Mouse (Mus musculus) neutrophil, adult 5-6 weeks (primary cell): ENCODE measurements around the gene Gm10031. TPM values are rescaled to one million over a fixed set of nuclear protein-coding genes. Genes with fewer than 3 reads are reported as not detected.
A peak's percentile ranks its signal among the peaks of the same experiment; 100 is the strongest.
"Not testable (repeated sequence)": the region's sequence is repeated elsewhere in the genome, so short reads cannot be mapped to it uniquely, and the experiment has no call there.

Source experiments
- ATAC-seq: fragments of 151-379, 151-347 bp; 2 replicates; pipeline ENCODE4 v1.8.0; 2017; ENCODE audit warnings: mild to moderate bottlenecking, moderate TSS enrichment; ENCODE audit not compliant: insufficient number of reproducible peaks, poor library complexity, low FRiP score, severe bottlenecking; ENCODE audit errors: extremely low read depth
- total RNA-seq: library from RNA; stranded (forward); fragments of 200-1000 nt; gene quantifications from 2 replicates; pipeline ENCODE4 v1.2.3, GENCODE M21; 2017

Gm10031 gene
- 10.1 and 10.4 TPM in 2 replicates for total RNA-seq

- ATAC-seq = peak; percentile 97
Measured at GRCm38 (mm10) chr1:156523842-156524241, at the start of gene Gm10031. TSS of gene Gm10031 (plus strand) at chr1:156524012.

GRCm38 (mm10) chr1:156474854-156475253 is 49.0 kb upstream of the Gm10031 start:
- ATAC-seq = no peak

GRCm38 (mm10) chr1:156476016-156476415 is 47.8 kb upstream of the Gm10031 start:
- ATAC-seq = no peak

- ATAC-seq = no peak
Measured at GRCm38 (mm10) chr1:156476535-156476934, 47.3 kb upstream of the Gm10031 start.

- no peak for ATAC-seq
Measured at GRCm38 (mm10) chr1:156481826-156482225, 42.0 kb upstream of the Gm10031 start.

GRCm38 (mm10) chr1:156487498-156487897 is 36.3 kb upstream of the Gm10031 start:
- ATAC-seq = no peak

- ATAC-seq = no peak
Measured at GRCm38 (mm10) chr1:156488031-156488430, 35.8 kb upstream of the Gm10031 start.

- ATAC-seq = no peak
Measured at GRCm38 (mm10) chr1:156491226-156491796, 32.5 kb upstream of the Gm10031 start.

- ATAC-seq = no peak
Measured at GRCm38 (mm10) chr1:156495025-156495424, 28.8 kb upstream of the Gm10031 start.

GRCm38 (mm10) chr1:156496910-156497309 is 26.9 kb upstream of the Gm10031 start:
- no peak for ATAC-seq

GRCm38 (mm10) chr1:156504945-156505523 is 18.8 kb upstream of the Gm10031 start:
- ATAC-seq = no peak

- no peak for ATAC-seq
Measured at GRCm38 (mm10) chr1:156505901-156506300, 17.9 kb upstream of the Gm10031 start.

GRCm38 (mm10) chr1:156507753-156508152 is 16.1 kb upstream of the Gm10031 start:
- ATAC-seq = no peak

GRCm38 (mm10) chr1:156520136-156520780 is 3.6 kb upstream of the Gm10031 start:
- ATAC-seq = no peak

GRCm38 (mm10) chr1:156521796-156522517 is 1.9 kb upstream of the Gm10031 start:
- no peak for ATAC-seq

- ATAC-seq = not testable (repeated sequence)
Measured at GRCm38 (mm10) chr1:156532476-156533175, 8.8 kb downstream of the Gm10031 start.

GRCm38 (mm10) chr1:156533483-156533882 is 9.7 kb downstream of the Gm10031 start:
- no peak for ATAC-seq

- ATAC-seq = no peak
Measured at GRCm38 (mm10) chr1:156533911-156534310, 10.1 kb downstream of the Gm10031 start.

GRCm38 (mm10) chr1:156537031-156537430 is 13.2 kb downstream of the Gm10031 start:
- no peak for ATAC-seq
